Mouse (Mus musculus): ENCODE measurements around the gene Fam78a.

DNA sequence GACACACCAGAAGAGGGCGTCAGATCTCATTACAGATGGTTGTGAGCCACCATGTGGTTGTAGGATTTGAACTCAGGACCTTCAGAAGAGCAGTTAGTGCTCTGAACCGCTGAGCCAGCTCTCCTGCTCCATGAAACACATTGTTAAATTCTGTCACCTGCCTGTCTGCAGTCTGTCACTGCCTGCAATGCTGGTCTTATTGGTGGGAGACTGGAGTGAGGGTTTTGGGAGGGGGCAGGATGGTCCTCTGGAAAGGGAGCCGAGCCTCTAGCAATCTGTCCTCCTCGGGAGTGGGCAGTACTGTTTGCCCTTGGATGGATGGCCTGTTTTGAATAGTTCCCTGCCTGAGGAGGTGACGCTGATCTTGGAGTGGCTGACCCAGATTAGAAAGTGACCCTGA, 40.8 kb downstream of the Fam78a start:
- TF ChIP-seq CTCF (IDR thresholded peaks at IDR 0.05; ENCODE audit: low read depth, low read length) (no peak), POLR2A (IDR thresholded peaks at IDR 0.05; ENCODE audit: insufficient read depth, low read length) (no peak)

Measured in ES-Bruce4 (cell line).